Mouse (Mus musculus): ENCODE measurements around the gene Eif4g3.

GRCm38 (mm10) chr4:138100456-138100855 lies 107.6 kb downstream of the Eif4g3 start:
- no peak for TF ChIP-seq NANOG (IDR thresholded peaks at IDR 0.05; ENCODE audit: borderline replicate concordance, low read length)
- no peak for TF ChIP-seq CTCF (conservative IDR thresholded peaks at IDR 0.05; ENCODE audit: low read length)
